Mouse (Mus musculus) limb, embryonic 13.5 days (tissue): ENCODE measurements around the gene Lgals9. TPM values are rescaled to one million over a fixed set of nuclear protein-coding genes. Genes with fewer than 3 reads are reported as not detected.
A peak's percentile ranks its signal among the peaks of the same experiment; 100 is the strongest.
"Not testable (repeated sequence)": the region's sequence is repeated elsewhere in the genome, so short reads cannot be mapped to it uniquely, and the experiment has no call there.

ENCODE experiments used
- ATAC-seq: fragments of 200-750 bp; cut with Nextera tagmentation; 2 replicates; pipeline ENCODE4 v1.8.0; 2017; ENCODE audit warnings: low read depth, moderate number of reproducible peaks, moderate TSS enrichment; ENCODE audit not compliant: low FRiP score
- H3K27ac ChIP-seq: fragments of 300-500 bp; sonication (generic); 2 replicates; pipeline ENCODE4 v1.5.1; 2015; ENCODE audit warnings: inconsistent platforms, mild to moderate bottlenecking, moderate library complexity
- H3K27me3 ChIP-seq: fragments of 300-500 bp; sonication (generic); 2 replicates; pipeline ENCODE4 v1.6.1; 2015; ENCODE audit warnings: mild to moderate bottlenecking, inconsistent platforms
- H3K36me3 ChIP-seq: fragments of 300-500 bp; sonication (generic); 2 replicates; pipeline ENCODE4 v1.6.1; 2015; ENCODE audit warnings: inconsistent platforms, mild to moderate bottlenecking, moderate library complexity
- H3K4me1 ChIP-seq: fragments of 300-500 bp; sonication (generic); 2 replicates; pipeline ENCODE4 v1.6.1; 2015; ENCODE audit warnings: inconsistent platforms
- H3K4me2 ChIP-seq: fragments of 300-500 bp; sonication (generic); replicated peaks from 2 replicates; pipeline ENCODE4 v1.6.1; 2015; ENCODE audit warnings: inconsistent platforms, mild to moderate bottlenecking, moderate library complexity
- H3K4me3 ChIP-seq: fragments of 300-500 bp; sonication (generic); 2 replicates; pipeline ENCODE4 v1.5.1; 2015; ENCODE audit warnings: moderate library complexity, mild to moderate bottlenecking, inconsistent platforms
- H3K9ac ChIP-seq: fragments of 300-500 bp; sonication (generic); 2 replicates; pipeline ENCODE4 v1.6.1; 2015; ENCODE audit warnings: mild to moderate bottlenecking, inconsistent platforms
- H3K9me3 ChIP-seq: fragments of 300-500 bp; sonication (generic); 2 replicates; pipeline ENCODE4 v1.6.1; 2016; ENCODE audit warnings: inconsistent platforms
- WGBS: fragments of 180-500 bp; shearing (Covaris S2); methylation state at CpG from one replicate; pipeline ENCODE4 v1.1.7; 2015; 5-methylcytosine and 5-hydroxymethylcytosine counted together
- polyA plus RNA-seq: library from polyadenylated mRNA; unstranded; fragments of >200 nt; fragmentation: Nextera tagmentation; extraction: Ambion mirVana; gene quantifications from 2 replicates; pipeline ENCODE4 v1.2.1, GENCODE M21; 2015

Lgals9 gene
- polyA plus RNA-seq, 1 experiment from 2014 or later, result 16.6 TPM

DNA sequence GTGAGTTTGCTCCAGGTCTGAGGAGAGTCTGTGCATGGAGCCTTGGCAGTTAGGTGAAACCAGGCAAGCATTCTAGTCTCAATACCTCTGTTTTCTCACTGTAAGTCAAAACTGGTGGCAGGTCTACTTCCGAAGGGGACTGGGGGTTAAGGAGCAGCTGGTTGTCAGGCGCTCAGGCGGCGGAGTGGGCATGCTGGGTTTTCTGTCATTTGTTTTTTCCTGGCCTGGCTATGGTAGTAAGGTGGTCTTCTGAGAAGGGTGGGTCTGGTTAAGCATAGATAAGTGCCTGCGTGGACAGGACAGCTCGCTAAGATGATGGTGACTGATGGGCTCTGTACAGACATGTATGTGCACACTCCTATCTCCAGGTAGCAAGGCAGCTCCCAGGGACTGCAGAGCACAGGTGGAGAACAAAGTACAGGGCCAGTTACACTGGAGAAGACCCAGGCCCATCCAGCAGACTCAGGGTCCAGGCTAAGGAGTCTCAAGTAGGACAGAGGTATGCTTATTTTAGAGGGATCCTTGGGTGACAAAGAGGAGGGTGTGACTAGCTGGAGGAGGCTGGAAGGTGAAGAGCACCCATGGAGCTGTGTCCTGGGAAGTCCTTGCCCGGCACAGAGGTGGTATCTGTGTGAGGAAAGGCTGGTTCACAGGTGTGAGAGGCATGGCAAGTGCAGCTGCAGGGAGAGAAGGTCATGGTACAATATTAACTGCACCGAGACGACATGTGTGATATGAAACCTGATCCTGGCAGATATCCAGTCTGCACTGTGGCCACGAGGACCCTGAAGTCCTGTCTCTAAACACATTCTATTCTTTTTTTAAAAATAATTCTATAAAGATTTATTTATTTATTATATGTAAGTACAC, 19.3 kb upstream of the Lgals9 start:
- no peaks in the 10 kb centered on the region for H3K36me3 ChIP-seq
- H3K9ac ChIP-seq, result no peak overlapping the region
- H3K4me1 ChIP-seq, result peaks cover 18% of the 10 kb centered on the region
- H3K27me3 ChIP-seq, result no peaks in the 10 kb centered on the region
- no peak overlapping the region for H3K4me2 ChIP-seq
- no peak for ATAC-seq
- 66% methylated on average over 10 of the region's 10 CpGs for WGBS
- H3K4me3 ChIP-seq, result no peak overlapping the region
- H3K27ac ChIP-seq, result no peak overlapping the region; the same call in 1 of the 2 replicates
- no peaks in the 10 kb centered on the region for H3K9me3 ChIP-seq

DNA sequence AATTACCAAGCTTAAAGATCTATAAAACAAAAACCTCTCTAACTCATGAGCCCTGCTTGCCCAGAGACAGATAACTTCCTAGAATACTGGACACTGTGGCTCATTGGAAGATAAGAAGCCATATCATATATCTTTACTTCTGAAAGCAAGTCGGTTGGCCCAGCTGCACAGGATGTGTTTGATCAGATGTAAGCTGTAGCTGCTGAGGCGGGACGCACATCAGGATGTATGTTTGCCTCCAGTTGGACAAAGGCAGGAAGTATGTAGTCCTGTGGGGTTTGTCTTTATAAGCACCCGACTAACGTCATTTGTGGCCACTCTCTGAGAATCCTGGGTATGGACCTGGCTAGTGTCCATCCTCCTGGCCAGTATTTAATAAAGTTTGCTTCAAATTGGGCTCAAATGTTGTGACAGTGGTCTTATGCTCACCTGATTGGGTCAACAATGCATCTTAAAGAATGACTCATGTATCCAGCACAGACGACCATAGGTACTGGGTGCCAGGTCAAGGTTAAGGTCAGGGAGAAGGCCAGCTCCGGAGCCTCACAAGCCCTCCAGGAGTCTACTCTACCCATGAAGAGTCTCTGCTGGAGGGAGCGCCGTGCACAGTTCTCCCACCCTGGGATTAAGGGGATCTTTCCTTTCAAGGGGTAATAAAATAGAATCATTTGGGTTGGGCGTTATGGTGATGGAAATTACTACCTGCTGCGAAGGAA, 18.5 kb upstream of the Lgals9 start:
- H3K27me3 ChIP-seq, result no peaks in the 10 kb centered on the region
- no peaks in the 10 kb centered on the region for H3K9me3 ChIP-seq
- H3K9ac ChIP-seq, result no peak overlapping the region
- no peak overlapping the region for H3K4me2 ChIP-seq
- no peaks in the 10 kb centered on the region for H3K36me3 ChIP-seq
- 60% methylated on average over 11 of the region's 11 CpGs for WGBS
- H3K27ac ChIP-seq, result peak overlapping the region; percentile 39; the same call in 1 of the 2 replicates
- ATAC-seq, result no peak
- peaks cover 18% of the 10 kb centered on the region for H3K4me1 ChIP-seq
- H3K4me3 ChIP-seq, result no peak overlapping the region

DNA sequence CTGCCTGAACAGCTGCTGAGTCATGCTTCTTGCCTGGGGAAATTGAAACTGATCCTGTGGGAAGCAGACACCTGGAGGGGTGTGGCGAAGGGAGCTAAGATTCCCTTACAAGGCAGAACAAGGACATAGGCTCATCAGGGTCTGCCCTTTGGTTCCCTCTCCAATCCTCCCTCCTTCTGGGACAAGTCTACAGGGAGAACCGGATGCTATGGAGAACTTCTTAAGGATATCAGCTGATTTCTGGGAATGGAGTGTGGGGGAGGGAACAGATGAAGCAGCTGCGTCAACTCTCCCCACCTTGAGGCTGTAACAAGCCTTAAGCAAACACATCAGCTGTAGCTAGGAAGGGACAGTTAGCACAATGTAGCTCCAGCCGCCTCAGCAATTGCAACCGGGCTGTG, 17.8 kb upstream of the Lgals9 start:
- H3K27me3 ChIP-seq, result no peaks in the 10 kb centered on the region
- peaks cover 18% of the 10 kb centered on the region for H3K4me1 ChIP-seq
- no peak for ATAC-seq
- WGBS, result 60% methylated on average over 5 of the region's 5 CpGs
- no peak overlapping the region for H3K4me2 ChIP-seq
- no peaks in the 10 kb centered on the region for H3K36me3 ChIP-seq
- no peak overlapping the region for H3K4me3 ChIP-seq
- H3K27ac ChIP-seq, result peak overlapping the region; percentile 39; the same call in 1 of the 2 replicates
- H3K9ac ChIP-seq, result no peak overlapping the region
- H3K9me3 ChIP-seq, result peaks cover under 1% of the 10 kb centered on the region; the same call in 1 of the 2 replicates

DNA sequence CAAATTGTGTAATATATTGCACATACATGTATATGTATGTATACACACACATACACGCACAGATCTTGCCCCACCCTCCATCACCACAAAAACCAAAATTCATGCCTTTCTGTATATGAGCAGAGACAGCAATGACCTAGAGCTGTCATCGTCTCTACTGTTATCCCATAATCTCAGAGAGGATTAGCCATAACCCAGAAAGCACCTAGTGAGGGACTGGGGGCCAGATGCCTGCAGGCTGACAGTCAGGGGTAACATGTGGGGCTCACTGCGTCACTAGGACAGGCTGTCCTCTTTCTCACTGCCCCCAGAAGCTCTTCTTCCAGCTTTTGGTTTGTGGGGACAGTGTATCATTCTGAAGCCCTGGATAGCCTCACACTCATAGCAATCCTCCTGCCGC, 17.1 kb upstream of the Lgals9 start:
- 83% methylated on average over 4 of the region's 4 CpGs for WGBS
- Histone ChIP-seq H3K9me3 (peaks cover 4% of the 10 kb centered on the region; the same call in 1 of the 2 replicates), H3K36me3 (no peaks in the 10 kb centered on the region), H3K27me3 (no peaks in the 10 kb centered on the region), H3K9ac (no peak overlapping the region), H3K4me1 (peaks cover 18% of the 10 kb centered on the region), H3K4me2 (no peak overlapping the region), H3K4me3 (no peak overlapping the region), H3K27ac (no peak overlapping the region)
- no peak for ATAC-seq

DNA sequence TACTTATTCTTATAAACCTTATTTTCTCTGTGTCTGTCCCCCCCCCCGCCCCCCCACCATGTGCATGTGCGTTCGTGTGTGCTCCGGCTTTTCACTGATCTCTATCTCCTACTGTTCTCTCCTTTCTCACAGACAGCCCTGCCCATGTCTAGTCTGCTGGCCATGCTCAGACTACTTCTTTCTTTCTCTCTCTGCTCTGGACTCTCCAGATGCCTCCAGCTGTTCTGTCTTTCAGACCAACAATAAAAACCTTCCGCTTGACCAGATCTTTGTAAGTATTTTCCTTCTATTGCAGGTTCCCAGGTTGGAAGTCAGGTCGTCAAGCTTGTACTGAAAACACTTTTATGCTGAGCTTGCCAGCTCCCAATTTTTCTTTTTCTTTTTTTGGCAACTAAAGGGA, 14.4 kb upstream of the Lgals9 start:
- H3K4me3 ChIP-seq, result no peak overlapping the region
- no peak overlapping the region for H3K9ac ChIP-seq
- no peaks in the 10 kb centered on the region for H3K27me3 ChIP-seq
- H3K9me3 ChIP-seq, result peaks cover 15% of the 10 kb centered on the region; the same call in 1 of the 2 replicates
- H3K4me2 ChIP-seq, result no peak overlapping the region
- WGBS, result 59% methylated on average over 6 of the region's 6 CpGs
- no peak for ATAC-seq
- no peak overlapping the region for H3K27ac ChIP-seq
- H3K36me3 ChIP-seq, result no peaks in the 10 kb centered on the region
- H3K4me1 ChIP-seq, result peaks cover 16% of the 10 kb centered on the region

DNA sequence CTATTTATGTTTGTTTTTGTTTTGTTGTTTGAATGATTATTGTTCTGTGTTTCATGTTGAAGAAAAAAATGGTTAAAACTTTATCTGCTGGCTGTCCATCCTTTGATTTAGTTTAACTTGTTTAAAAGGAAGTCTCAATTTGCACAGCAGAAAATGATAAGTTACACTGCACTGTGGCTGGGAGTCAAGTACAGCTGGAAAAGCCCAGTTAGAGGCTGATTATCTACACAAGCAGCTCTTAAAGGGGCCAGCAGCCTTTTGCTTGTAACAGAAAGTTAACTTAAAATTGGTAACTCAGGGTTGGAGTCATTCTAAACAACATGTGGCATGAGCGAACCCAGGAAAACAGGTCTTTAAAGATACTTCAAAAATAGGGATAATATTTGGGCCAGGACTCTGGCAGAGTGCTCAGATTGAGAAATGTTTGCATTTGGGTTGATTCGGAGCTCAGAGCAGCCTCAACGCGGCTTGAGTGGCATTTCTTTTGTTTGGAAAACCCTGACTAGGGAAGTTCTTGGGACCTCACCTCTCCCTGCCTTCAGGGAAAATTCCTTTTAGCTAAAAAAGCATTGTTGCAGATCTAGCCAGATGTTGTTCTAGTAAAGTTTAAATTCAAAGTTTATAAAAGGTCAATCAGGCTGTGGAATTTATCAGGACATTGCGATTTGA, 6.3 kb upstream of the Lgals9 start:
- not testable (repeated sequence) for H3K27ac ChIP-seq, ATAC-seq, H3K4me2 ChIP-seq, H3K36me3 ChIP-seq, H3K4me3 ChIP-seq, H3K9ac ChIP-seq, H3K27me3 ChIP-seq, H3K4me1 ChIP-seq
- peaks cover 23% of the 10 kb centered on the region for H3K9me3 ChIP-seq
- WGBS, result 81% methylated on average over 5 of the region's 5 CpGs

DNA sequence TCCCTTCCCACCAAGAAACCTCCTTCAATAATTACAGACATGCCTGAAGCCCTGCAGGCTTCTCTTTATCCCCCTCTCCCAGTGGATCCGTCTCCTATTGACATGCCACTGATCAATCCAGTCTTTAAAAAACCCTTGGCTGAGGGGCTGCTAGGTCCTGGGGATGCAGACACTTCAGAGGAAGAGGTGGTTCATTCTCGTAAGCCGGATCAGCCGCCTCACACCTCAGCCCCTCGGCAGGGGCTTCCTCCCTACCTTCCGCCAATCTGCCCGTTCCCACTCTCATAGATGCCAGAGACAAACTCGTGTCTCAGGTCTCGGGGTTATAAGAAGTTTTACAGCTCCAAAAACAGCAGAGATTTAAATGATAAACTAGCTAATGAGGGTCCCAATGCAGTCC, 5.3 kb upstream of the Lgals9 start:
- Histone ChIP-seq H3K4me2 (no peak overlapping the region), H3K4me1 (no peaks in the 10 kb centered on the region; the same call in 1 of the 2 replicates), H3K9ac (no peak overlapping the region), H3K9me3 (peaks cover 16% of the 10 kb centered on the region), H3K36me3 (no peaks in the 10 kb centered on the region), H3K4me3 (no peak overlapping the region), H3K27me3 (no peaks in the 10 kb centered on the region), H3K27ac (no peak overlapping the region)
- no peak for ATAC-seq
- 88% methylated on average over 9 of the region's 9 CpGs for WGBS

DNA sequence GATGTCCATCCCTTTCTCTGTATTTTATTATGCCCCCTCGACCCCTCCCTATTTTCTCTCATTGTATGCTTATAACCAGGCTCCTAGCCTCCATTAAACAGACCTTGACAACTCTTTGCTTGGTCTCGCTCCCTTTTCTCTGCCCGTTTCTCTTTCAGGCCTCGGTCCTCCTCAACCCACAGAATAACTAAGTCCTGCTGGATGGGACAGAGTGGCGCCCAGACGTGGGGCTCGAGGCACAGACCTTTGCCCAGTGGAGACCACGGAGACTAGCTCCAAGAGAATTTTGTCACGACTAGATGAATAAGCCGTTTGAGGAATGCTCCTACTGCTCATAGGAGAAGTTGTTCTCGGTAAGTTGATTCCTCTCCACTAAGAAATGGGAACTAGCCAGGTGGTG, 4.5 kb upstream of the Lgals9 start:
- WGBS, result 92% methylated on average over 11 of the region's 11 CpGs
- not testable (repeated sequence) for H3K4me3 ChIP-seq, H3K4me2 ChIP-seq, H3K27me3 ChIP-seq, H3K36me3 ChIP-seq, ATAC-seq, H3K9ac ChIP-seq, H3K4me1 ChIP-seq, H3K27ac ChIP-seq
- H3K9me3 ChIP-seq, result peaks cover 16% of the 10 kb centered on the region

DNA sequence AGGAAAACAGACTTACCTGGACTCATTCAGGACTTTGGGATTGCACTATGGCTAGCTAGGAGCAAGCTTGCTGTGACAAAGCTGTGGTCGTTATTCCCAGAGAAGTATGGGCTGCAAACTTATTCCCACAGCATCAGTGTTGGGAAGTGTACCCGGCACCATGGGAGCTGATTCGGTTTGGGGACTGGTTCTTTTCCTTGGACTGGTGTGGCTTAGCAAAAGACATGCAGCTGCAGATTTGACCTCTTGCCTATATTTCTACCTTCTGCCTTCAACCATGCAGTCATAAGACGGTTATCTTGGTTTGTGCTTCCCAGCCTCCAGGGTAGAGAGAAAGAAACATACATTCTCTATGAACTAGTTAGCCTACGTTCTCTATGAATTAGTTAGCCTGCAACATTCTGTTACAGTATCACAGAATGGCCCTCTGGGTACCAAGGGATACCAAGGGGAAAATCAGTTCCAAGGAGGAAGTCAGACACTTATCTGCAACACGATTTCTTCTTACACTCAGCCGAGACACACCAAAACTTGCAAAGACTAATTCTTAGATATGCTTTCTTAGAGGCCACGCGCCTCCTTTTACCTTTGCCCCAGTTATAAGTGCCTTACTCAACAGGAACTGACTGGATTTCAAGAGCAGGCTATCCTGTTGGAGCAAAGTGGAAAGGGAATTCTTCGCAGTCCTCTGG, 1.7 kb upstream of the Lgals9 start:
- no peak for ATAC-seq
- peaks cover 13% of the 10 kb centered on the region for H3K9me3 ChIP-seq
- H3K4me3 ChIP-seq, result no peak overlapping the region
- no peak overlapping the region for H3K9ac ChIP-seq
- H3K27ac ChIP-seq, result no peak overlapping the region
- H3K27me3 ChIP-seq, result no peaks in the 10 kb centered on the region
- peaks cover 6% of the 10 kb centered on the region; the same call in 1 of the 2 replicates for H3K4me1 ChIP-seq
- no peak overlapping the region for H3K4me2 ChIP-seq
- 91% methylated on average over 10 of the region's 10 CpGs for WGBS
- no peaks in the 10 kb centered on the region for H3K36me3 ChIP-seq

DNA sequence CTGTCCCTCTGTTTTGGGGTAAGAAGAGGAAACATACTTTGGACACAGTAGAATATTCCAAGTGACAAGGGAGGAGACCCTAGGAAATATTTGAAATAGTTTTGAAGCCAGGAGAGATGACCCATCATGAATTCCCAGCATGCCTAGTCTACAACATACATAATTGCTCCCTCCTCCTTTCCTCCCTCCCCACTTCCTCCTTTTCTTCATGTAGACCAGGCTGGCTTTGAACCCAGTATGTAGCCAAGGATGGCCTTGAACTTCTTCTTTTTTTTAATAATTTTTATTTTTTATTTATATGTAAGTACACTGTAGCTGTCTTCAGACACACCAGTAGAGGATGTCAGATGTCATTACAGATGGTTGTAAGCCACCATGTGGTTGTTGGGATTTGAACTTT, 759 bp upstream of the Lgals9 start:
- H3K9me3 ChIP-seq, result peaks cover 9% of the 10 kb centered on the region
- no peak overlapping the region for H3K4me3 ChIP-seq
- H3K4me2 ChIP-seq, result no peak overlapping the region
- H3K9ac ChIP-seq, result no peak overlapping the region
- H3K27me3 ChIP-seq, result no peaks in the 10 kb centered on the region
- H3K4me1 ChIP-seq, result peaks cover 6% of the 10 kb centered on the region; the same call in 1 of the 2 replicates
- no peak for ATAC-seq
- H3K36me3 ChIP-seq, result no peaks in the 10 kb centered on the region
- H3K27ac ChIP-seq, result no peak overlapping the region

DNA sequence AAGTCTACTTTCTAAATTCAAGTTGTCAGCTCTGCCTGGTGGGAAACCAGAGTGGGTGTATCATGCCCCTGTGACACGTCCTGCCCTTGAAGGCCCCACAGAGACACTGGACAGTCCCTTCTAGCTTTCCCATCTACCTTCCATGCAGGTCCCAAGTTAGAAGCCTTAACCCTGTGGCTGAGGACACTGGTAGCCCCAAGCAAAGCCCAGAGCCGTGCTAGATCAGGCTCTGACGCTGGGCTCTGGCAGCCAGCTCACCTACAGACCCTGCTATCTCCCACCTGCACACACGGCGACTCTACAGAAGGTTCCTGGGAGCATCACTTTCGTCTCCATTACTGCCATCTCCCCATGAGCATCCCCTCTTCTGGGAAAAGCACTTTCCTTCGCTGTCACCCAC, 1.2 kb downstream of the Lgals9 start:
- Histone ChIP-seq H3K4me3 (no peak overlapping the region), H3K9me3 (no peaks in the 10 kb centered on the region), H3K27me3 (no peaks in the 10 kb centered on the region), H3K27ac (no peak overlapping the region), H3K9ac (no peak overlapping the region), H3K4me1 (peaks cover 6% of the 10 kb centered on the region; the same call in 1 of the 2 replicates), H3K36me3 (no peaks in the 10 kb centered on the region), H3K4me2 (no peak overlapping the region)
- WGBS, result 84% methylated on average over 7 of the region's 7 CpGs
- ATAC-seq, result no peak
